Mouse (Mus musculus) limb, embryonic 12.5 days (tissue): ENCODE measurements around the gene Hmgcl. TPM values are rescaled to one million over a fixed set of nuclear protein-coding genes. Genes with fewer than 3 reads are reported as not detected.
A peak's percentile ranks its signal among the peaks of the same experiment; 100 is the strongest.

Source experiments
- ATAC-seq: fragments of 200-750 bp; cut with Nextera tagmentation; 2 replicates; pipeline ENCODE4 v1.8.0; 2017; ENCODE audit warnings: low read depth, moderate TSS enrichment; ENCODE audit not compliant: insufficient number of reproducible peaks, insufficient read depth, low FRiP score, low TSS enrichment
- H3K27ac ChIP-seq: fragments of 300-500 bp; sonication (generic); 2 replicates; pipeline ENCODE4 v1.5.1; 2016; ENCODE audit warnings: mild to moderate bottlenecking, moderate library complexity
- H3K27me3 ChIP-seq: fragments of 300-500 bp; sonication (generic); 2 replicates; pipeline ENCODE4 v1.6.1; 2016; ENCODE audit warnings: mild to moderate bottlenecking, moderate library complexity
- H3K36me3 ChIP-seq: fragments of 300-500 bp; sonication (generic); 2 replicates; pipeline ENCODE4 v1.6.1; 2016; ENCODE audit warnings: mild to moderate bottlenecking, moderate library complexity
- H3K4me1 ChIP-seq: fragments of 300-500 bp; sonication (generic); replicated peaks from 2 replicates; pipeline ENCODE4 v1.6.1; 2016
- H3K4me2 ChIP-seq: fragments of 300-500 bp; sonication (generic); 2 replicates; pipeline ENCODE4 v1.6.1; 2016; ENCODE audit warnings: mild to moderate bottlenecking, moderate library complexity
- H3K4me3 ChIP-seq: fragments of 300-500 bp; sonication (generic); replicated peaks from 2 replicates; pipeline ENCODE4 v1.5.1; 2016; ENCODE audit warnings: mild to moderate bottlenecking
- H3K9ac ChIP-seq: fragments of 300-500 bp; sonication (generic); replicated peaks from 2 replicates; pipeline ENCODE4 v1.6.1; 2016; ENCODE audit warnings: mild to moderate bottlenecking, moderate library complexity
- H3K9me3 ChIP-seq: fragments of 300-500 bp; sonication (generic); 2 replicates; pipeline ENCODE4 v1.6.1; 2016; ENCODE audit warnings: mild to moderate bottlenecking, moderate library complexity
- WGBS: fragments of 180-500 bp; shearing (Covaris S2); methylation state at CpG from one replicate; pipeline ENCODE4 v1.1.7; 2016; 5-methylcytosine and 5-hydroxymethylcytosine counted together
- polyA plus RNA-seq: library from polyadenylated mRNA; unstranded; fragments of >200 nt; fragmentation: Nextera tagmentation; extraction: Ambion mirVana; gene quantifications from 2 replicates; pipeline ENCODE4 v1.2.1, GENCODE M21; 2016

Hmgcl gene
- polyA plus RNA-seq = 78.5 and 81.5 TPM in 2 replicates

DNA sequence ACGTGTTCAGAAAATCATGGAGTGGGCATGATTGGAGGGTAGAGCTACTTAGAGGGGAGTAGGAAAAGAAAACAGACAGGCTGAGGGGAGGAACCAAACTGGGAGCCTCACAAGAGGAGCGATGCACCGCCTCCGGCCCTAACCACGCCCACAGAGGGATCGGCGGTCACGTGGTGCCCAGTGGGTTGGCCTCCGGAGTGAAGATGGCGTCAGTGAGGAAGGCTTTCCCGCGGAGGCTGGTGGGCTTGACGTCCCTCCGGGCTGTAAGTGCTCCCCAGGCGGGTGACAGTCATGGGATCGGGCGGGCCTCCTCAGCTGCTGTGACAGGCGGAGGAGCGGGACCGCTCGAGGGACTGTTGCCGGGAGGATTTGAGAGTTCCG, at the start of gene Hmgcl:
Hmgcl (plus strand) TSS at position 171 of the 381 bp plus-strand sequence.
- Histone ChIP-seq H3K9me3 (0 out of 2 replicates have a peak, but pooled peaks cover under 1% of the 10 kb centered on the region), H3K9ac (peak within 1 kb of the TSS; percentile 79), H3K27ac (no peak within 1 kb of the TSS), H3K4me1 (0 out of 2 replicates have a peak, but pooled peaks cover 12% of the 10 kb centered on the region), H3K27me3 (no peaks in the 10 kb centered on the region), H3K4me2 (peak within 1 kb of the TSS; percentile 84), H3K36me3 (peaks cover 12% of the 10 kb centered on the region), H3K4me3 (peak within 1 kb of the TSS; percentile 85)
- ATAC-seq = peak; percentile 87
- WGBS = under 1% methylated on average over 23 of the region's 23 CpGs

DNA sequence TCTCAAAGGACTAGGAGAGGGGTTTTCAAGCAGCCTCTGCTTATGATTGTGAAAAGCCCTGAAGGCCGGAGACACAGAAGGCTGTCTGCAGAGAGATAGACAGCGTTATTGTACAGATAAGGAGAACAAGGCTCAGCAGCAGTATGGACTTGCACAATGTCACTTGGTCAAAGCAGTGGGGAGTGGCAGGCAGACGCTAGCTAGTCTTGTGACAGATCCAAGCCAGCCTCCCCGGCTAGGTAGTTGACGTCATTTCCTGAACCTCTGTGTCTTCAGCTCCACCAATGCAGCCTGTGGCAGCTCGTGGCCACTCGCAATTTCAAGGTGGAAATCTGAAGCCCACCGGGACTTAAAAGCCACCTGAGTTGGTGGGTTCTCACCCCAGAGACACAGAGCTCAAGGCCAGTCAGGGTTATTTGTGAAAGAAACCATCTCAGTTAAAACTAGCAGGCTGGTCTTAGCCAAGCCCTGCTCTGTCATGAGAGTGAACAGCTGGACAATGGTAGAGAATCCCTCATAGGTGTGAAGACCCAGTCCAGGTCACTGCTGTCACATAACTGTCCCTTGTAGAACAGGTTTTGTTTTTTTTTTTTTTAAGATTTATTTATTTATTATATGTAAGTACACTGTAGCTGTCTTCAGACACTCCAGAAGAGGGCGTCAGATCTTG, 47.7 kb upstream of the Hmgcl start:
- H3K36me3 ChIP-seq = no peaks in the 10 kb centered on the region
- peaks cover 9% of the 10 kb centered on the region; the same call in 1 of the 2 replicates for H3K27me3 ChIP-seq
- no peak for ATAC-seq
- no peak overlapping the region for H3K4me2 ChIP-seq
- H3K9me3 ChIP-seq = no peaks in the 10 kb centered on the region
- no peak overlapping the region for H3K27ac ChIP-seq
- 61% methylated on average over 9 of the region's 9 CpGs for WGBS
- no peak overlapping the region for H3K9ac ChIP-seq
- H3K4me1 ChIP-seq = no peaks in the 10 kb centered on the region
- no peak overlapping the region for H3K4me3 ChIP-seq

DNA sequence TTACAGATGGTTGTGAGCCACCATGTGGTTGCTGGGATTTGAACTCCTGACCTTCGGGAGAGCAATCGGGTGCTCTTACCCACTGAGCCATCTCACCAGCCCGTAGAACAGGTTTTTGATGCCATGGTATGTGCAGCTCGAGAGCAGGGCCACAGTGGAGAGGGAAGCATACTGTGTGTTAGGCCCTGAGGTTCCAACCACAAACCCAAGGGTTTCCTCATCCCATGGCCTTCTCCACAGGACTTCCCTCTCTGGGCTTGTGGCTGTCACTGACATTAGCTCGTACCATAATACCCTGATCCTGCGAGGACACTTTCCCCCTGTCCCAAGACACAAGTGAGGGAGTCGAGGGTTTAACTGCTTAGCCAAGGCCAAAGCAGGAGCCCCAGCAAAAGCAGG, 47.2 kb upstream of the Hmgcl start:
- Histone ChIP-seq H3K4me3 (no peak overlapping the region), H3K27ac (no peak overlapping the region), H3K9ac (no peak overlapping the region), H3K4me1 (no peaks in the 10 kb centered on the region), H3K36me3 (no peaks in the 10 kb centered on the region), H3K4me2 (no peak overlapping the region), H3K9me3 (no peaks in the 10 kb centered on the region), H3K27me3 (peaks cover 9% of the 10 kb centered on the region; the same call in 1 of the 2 replicates)
- no peak for ATAC-seq
- WGBS = 83% methylated on average over 7 of the region's 7 CpGs

DNA sequence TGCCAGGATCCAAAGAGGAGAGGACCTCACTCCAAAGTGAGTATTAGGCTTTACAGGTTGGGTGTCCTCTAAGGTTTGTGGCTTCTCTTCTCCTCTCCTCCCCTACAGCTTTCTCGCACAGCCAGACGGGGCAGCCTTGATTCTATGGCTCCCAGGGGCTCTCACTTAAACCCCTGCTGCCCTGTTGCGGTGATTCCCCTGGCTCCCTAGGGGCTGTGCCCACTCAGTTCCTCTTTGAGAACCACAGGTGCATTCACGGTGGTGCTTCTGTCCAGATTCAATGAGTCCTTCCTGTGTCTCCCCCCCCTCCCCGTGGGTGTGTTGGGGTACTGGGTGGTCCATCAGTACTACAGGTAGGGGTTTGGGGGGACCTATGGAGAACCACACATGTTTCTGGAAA, 46.2 kb upstream of the Hmgcl start:
- Histone ChIP-seq H3K4me2 (no peak overlapping the region), H3K27ac (no peak overlapping the region), H3K4me1 (no peaks in the 10 kb centered on the region), H3K27me3 (peaks cover 5% of the 10 kb centered on the region; the same call in 1 of the 2 replicates), H3K9ac (no peak overlapping the region), H3K36me3 (no peaks in the 10 kb centered on the region), H3K4me3 (no peak overlapping the region), H3K9me3 (no peaks in the 10 kb centered on the region)
- no peak for ATAC-seq
- WGBS = 79% methylated on average over 5 of the region's 5 CpGs

DNA sequence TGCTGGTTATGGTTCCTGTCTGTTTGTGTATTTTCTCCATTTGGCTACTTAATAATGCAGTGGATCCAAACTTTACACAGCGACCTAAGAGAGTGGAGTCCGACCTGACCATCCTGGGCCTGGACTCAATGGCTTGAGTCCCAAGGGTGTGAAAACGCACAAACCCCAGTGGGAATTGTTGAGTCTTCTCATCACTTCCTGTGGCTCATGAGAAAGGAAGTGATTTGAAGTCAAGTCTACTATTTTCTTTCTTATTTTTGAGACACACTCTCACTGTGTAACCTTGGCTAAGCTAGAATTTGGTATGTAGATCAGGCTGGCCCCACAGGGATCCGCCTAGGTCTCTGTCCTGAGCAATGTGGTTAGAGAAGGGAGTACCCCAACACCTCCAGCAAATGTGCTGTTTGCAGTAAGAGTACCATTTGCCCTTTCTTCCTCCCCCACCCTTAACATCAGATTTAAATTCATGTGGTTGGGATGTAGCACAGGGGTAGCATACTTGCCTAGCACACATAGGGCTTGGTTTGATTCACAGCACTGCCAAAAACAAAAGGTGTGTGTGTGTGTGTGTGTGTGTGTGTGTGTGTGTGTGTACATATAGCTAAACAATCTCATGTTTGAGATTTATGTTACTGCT, 43.5 kb upstream of the Hmgcl start:
- 90% methylated on average over 4 of the region's 4 CpGs for WGBS

DNA sequence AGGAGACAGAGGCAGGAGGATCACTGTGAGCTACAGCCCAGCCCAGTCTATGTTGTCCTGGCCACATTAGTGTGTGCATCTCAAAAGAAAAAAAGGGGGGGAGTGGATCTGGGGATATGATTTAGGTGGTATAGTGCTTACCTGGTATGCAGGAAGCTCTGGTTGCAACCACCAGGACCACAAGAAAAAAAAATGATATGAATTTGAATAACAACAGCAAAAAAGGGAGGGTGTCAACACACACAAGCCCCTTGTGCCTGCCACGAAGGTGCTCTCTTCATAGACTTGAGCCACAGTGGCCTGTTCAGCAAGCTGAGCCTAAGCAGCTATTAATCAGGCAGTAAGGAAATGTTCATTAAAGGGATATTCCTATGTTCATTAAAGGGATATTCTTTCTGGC, 41.4 kb upstream of the Hmgcl start:
- H3K4me1 ChIP-seq = no peaks in the 10 kb centered on the region
- no peaks in the 10 kb centered on the region for H3K36me3 ChIP-seq
- H3K9me3 ChIP-seq = no peaks in the 10 kb centered on the region
- no peak overlapping the region for H3K4me3 ChIP-seq
- no peak overlapping the region for H3K4me2 ChIP-seq
- H3K27me3 ChIP-seq = no peaks in the 10 kb centered on the region
- no peak overlapping the region for H3K9ac ChIP-seq
- WGBS = 60% methylated on average over 1 of the region's 1 CpGs
- H3K27ac ChIP-seq = no peak overlapping the region
- ATAC-seq = no peak

More for the DNA sequence above, 43.5 kb upstream of the Hmgcl start:
- Histone ChIP-seq H3K27ac (no peak overlapping the region), H3K36me3 (no peaks in the 10 kb centered on the region), H3K4me3 (no peak overlapping the region), H3K27me3 (no peaks in the 10 kb centered on the region), H3K9ac (no peak overlapping the region), H3K4me2 (no peak overlapping the region), H3K4me1 (no peaks in the 10 kb centered on the region), H3K9me3 (no peaks in the 10 kb centered on the region)
- no peak for ATAC-seq

DNA sequence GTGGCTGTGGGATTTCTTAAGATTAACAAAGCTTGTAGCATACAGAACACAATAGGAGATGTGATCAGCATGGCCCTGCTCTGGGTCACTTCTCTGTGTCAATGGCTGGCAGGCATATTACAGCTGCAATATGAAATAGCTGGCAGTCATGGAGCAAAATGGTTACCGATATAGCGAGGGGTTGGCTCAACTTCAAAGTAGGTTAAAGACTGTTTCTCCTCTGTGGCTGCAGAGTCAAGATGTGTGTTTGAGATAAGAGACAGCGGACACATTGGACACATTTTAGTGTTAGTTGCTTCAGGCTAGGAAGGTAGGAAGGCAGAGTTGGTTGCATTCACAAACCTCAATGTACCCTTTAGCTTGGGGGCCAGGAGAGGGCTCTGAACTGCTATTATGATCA, 39.6 kb upstream of the Hmgcl start:
- 86% methylated on average over 3 of the region's 3 CpGs for WGBS
- no peak overlapping the region for H3K27ac ChIP-seq
- no peaks in the 10 kb centered on the region for H3K27me3 ChIP-seq
- no peaks in the 10 kb centered on the region for H3K36me3 ChIP-seq
- no peaks in the 10 kb centered on the region for H3K9me3 ChIP-seq
- no peaks in the 10 kb centered on the region for H3K4me1 ChIP-seq
- H3K4me2 ChIP-seq = no peak overlapping the region
- H3K9ac ChIP-seq = no peak overlapping the region
- H3K4me3 ChIP-seq = no peak overlapping the region
- ATAC-seq = no peak

DNA sequence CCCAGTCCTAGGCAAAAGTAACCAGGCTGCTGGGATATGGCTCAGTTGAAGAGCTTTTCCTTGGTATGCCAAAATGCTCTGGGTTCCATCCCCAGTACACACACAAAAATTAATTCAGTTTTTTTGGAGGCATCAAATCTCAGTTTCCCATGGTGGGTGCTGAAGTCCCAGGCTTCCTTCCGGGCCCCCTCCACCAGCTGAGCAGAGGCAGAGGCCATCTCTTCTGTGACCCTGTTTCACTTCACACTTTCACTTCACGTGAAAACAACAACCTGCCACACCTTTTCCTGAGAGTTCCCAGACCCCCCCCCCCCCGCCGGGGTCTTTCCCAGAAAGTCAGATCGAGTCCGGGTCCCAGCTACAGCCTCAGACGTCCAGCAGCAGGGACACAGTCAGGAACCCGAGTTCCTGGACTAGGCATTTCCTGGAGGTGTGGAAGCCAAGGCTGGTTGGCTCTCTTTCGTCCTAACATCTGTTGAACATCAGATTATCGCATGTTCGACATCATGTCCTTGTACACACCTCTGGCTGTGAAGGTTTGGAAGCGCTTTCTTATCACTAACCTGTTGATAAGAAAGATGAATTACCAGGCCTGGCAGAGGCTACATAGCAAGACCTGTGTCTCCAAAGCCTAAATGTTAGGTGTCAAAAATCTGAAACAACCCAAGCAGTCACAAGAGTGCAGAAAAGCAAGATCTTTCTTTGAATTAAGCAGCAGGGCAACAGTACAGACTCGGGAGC, 36.8 kb upstream of the Hmgcl start:
- Histone ChIP-seq H3K9me3 (no peaks in the 10 kb centered on the region), H3K27ac (no peak overlapping the region), H3K4me1 (peaks cover 6% of the 10 kb centered on the region; the same call in 1 of the 2 replicates), H3K4me3 (no peak overlapping the region), H3K27me3 (no peaks in the 10 kb centered on the region), H3K4me2 (no peak overlapping the region), H3K36me3 (no peaks in the 10 kb centered on the region), H3K9ac (no peak overlapping the region)
- WGBS = 51% methylated on average over 13 of the region's 13 CpGs
- ATAC-seq = no peak

DNA sequence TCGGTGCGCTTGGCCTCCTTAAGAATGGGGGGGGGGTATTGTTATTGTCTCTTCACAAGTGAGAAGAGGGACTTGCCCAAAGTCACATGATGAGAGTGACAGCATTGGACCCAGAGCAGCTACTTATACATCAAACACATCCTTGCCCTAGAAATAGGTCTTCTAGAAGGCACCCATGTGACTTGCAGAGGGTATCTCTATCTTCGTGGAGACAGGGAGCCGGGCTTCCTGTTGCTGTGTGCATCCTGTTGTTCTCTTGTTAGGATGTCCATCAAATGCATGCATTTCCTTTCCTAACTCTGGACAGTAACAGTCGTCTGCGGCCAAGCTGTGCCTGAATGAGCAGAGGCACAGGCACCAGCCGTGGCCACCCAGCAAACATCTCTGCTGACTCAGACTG, 34.7 kb upstream of the Hmgcl start:
- Histone ChIP-seq H3K4me1 (peaks cover 6% of the 10 kb centered on the region; the same call in 1 of the 2 replicates), H3K27me3 (no peaks in the 10 kb centered on the region), H3K4me3 (no peak overlapping the region), H3K36me3 (no peaks in the 10 kb centered on the region), H3K9me3 (no peaks in the 10 kb centered on the region), H3K9ac (no peak overlapping the region), H3K4me2 (no peak overlapping the region), H3K27ac (0 out of 2 replicates have a peak overlapping the region, but pooled peaks have one; percentile 17)
- WGBS = 80% methylated on average over 7 of the region's 7 CpGs
- no peak for ATAC-seq

DNA sequence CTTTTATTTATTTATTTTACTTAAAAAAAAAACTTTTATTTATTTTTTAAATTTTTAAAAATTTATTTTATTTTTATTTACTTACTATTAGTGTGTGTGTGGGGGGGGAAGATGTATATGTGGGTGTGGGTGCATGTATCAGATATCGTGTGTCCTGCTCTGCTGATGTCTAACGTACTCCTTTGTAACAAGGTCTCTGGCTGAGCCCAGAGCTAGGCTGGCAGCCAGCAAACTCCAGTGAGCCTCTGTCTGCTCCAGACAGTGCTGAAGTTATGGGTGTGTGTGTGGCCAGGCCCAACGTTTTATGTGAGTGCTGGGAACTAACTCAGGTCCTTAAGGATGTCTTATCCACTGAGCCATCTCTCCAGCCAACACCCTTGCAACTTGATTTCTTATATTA, 34.1 kb upstream of the Hmgcl start:
- no peak overlapping the region for H3K4me2 ChIP-seq
- H3K4me1 ChIP-seq = peaks cover 6% of the 10 kb centered on the region; the same call in 1 of the 2 replicates
- no peaks in the 10 kb centered on the region for H3K36me3 ChIP-seq
- H3K9me3 ChIP-seq = no peaks in the 10 kb centered on the region
- H3K9ac ChIP-seq = no peak overlapping the region
- WGBS = 62% methylated on average over 3 of the region's 3 CpGs
- H3K27ac ChIP-seq = peak overlapping the region; percentile 46; the same call in 1 of the 2 replicates
- H3K27me3 ChIP-seq = no peaks in the 10 kb centered on the region
- H3K4me3 ChIP-seq = no peak overlapping the region
- ATAC-seq = no peak

DNA sequence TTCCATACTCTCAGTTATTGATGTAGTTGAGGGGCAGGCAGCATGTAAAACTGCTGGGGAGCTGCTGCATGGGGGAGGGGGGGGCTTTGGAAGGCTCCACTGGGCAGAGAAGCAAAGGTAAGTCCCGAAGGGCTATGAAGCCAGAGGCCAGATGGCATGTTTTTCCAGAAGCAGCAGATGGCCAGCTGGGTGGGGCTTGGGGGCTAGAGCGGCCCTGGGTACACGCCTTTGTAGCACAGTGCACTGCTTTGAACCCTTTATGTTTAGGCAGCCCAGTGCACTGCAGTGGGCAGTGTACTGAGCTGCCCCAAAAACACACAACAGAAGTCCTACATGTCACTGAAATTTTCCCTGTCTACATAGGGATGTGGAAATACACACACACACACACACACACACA, 33.4 kb upstream of the Hmgcl start:
- Histone ChIP-seq H3K9ac (peak overlapping the region; percentile 44; the same call in 1 of the 2 replicates), H3K27me3 (no peaks in the 10 kb centered on the region), H3K4me2 (no peak overlapping the region), H3K4me1 (peaks cover 6% of the 10 kb centered on the region; the same call in 1 of the 2 replicates), H3K36me3 (no peaks in the 10 kb centered on the region), H3K27ac (peak overlapping the region; percentile 46), H3K4me3 (no peak overlapping the region), H3K9me3 (no peaks in the 10 kb centered on the region)
- 10% methylated on average over 3 of the region's 3 CpGs for WGBS
- ATAC-seq = peak; percentile 76
